Mouse (Mus musculus): ENCODE data around the gene Abat. TPM values are rescaled to one million over a fixed set of nuclear protein-coding genes. Genes with fewer than 3 reads are reported as not detected.

Gene Abat
- polyA plus RNA-seq (2016; fragmentation: Nextera tagmentation; extraction: Ambion mirVana), result 105 and 112 TPM in 2 replicates

- Histone ChIP-seq H3K4me1 (peaks cover 36% of the 10 kb centered on the region), H3K4me3 (peak within 1 kb of the TSS; percentile 61), H3K9me3 (no peaks in the 10 kb centered on the region), H3K36me3 (no peaks in the 10 kb centered on the region; the same call in 1 of the 2 replicates), H3K27me3 (replicated peaks) (no peaks in the 10 kb centered on the region), H3K9ac (peak within 1 kb of the TSS; percentile 72), H3K27ac (no peak within 1 kb of the TSS), H3K4me2 (replicated peaks) (peak within 1 kb of the TSS; percentile 73)
- ATAC-seq (ENCODE audit: low FRiP score, low read depth), result peak; percentile 99
- WGBS, result under 1% methylated on average over 46 of the region's 46 CpGs
These were observed at the start of gene Abat for GRCm38 (mm10) chr16:8513236-8513906. Abat (plus strand) TSS chr16:8513429.

- peak; percentile 72 for ATAC-seq (ENCODE audit: low FRiP score, low read depth)
- H3K27me3 ChIP-seq (replicated peaks), result no peaks in the 10 kb centered on the region
- H3K9me3 ChIP-seq, result no peaks in the 10 kb centered on the region
- H3K9ac ChIP-seq, result no peak overlapping the region
- 74% methylated on average over 2 of the region's 2 CpGs for WGBS
- H3K4me1 ChIP-seq, result peaks cover 9% of the 10 kb centered on the region
- no peak overlapping the region for H3K4me3 ChIP-seq
- H3K36me3 ChIP-seq, result no peaks in the 10 kb centered on the region
- H3K4me2 ChIP-seq (replicated peaks), result peak overlapping the region; percentile 83
- no peak overlapping the region for H3K27ac ChIP-seq
These were observed 43.1 kb upstream of the Abat start for GRCm38 (mm10) chr16:8470132-8470531.

GRCm38 (mm10) chr16:8470603-8471481 is 42.4 kb upstream of the Abat start, which contains the start of gene Mettl22:
Mettl22 (plus strand) TSS chr16:8470788.
- Histone ChIP-seq H3K9ac (peak within 1 kb of the TSS; percentile 73), H3K9me3 (no peaks in the 10 kb centered on the region), H3K36me3 (no peaks in the 10 kb centered on the region), H3K27ac (no peak within 1 kb of the TSS), H3K27me3 (replicated peaks) (no peaks in the 10 kb centered on the region), H3K4me1 (peaks cover 9% of the 10 kb centered on the region), H3K4me2 (replicated peaks) (peak within 1 kb of the TSS; percentile 83), H3K4me3 (peak within 1 kb of the TSS; percentile 62)
- WGBS, result under 1% methylated on average over 48 of the region's 48 CpGs
- peak; percentile 97 for ATAC-seq (ENCODE audit: low FRiP score, low read depth)

GRCm38 (mm10) chr16:8487396-8488005 is 25.7 kb upstream of the Abat start:
- H3K4me2 ChIP-seq (replicated peaks), result no peak overlapping the region
- H3K36me3 ChIP-seq, result peaks cover 44% of the 10 kb centered on the region
- H3K4me1 ChIP-seq, result peaks cover 9% of the 10 kb centered on the region
- no peaks in the 10 kb centered on the region for H3K27me3 ChIP-seq (replicated peaks)
- H3K9me3 ChIP-seq, result no peaks in the 10 kb centered on the region
- H3K9ac ChIP-seq, result no peak overlapping the region
- 96% methylated on average over 9 of the region's 9 CpGs for WGBS
- no peak for ATAC-seq (ENCODE audit: low FRiP score, low read depth)
- H3K27ac ChIP-seq, result no peak overlapping the region
- H3K4me3 ChIP-seq, result no peak overlapping the region

GRCm38 (mm10) chr16:8489340-8489739 is 23.9 kb upstream of the Abat start:
- Histone ChIP-seq H3K9me3 (no peaks in the 10 kb centered on the region), H3K27ac (no peak overlapping the region), H3K36me3 (peaks cover 36% of the 10 kb centered on the region), H3K4me2 (replicated peaks) (no peak overlapping the region), H3K4me1 (peaks cover 9% of the 10 kb centered on the region), H3K4me3 (no peak overlapping the region), H3K27me3 (replicated peaks) (no peaks in the 10 kb centered on the region), H3K9ac (no peak overlapping the region)
- WGBS, result 64% methylated on average over 5 of the region's 5 CpGs
- no peak for ATAC-seq (ENCODE audit: low FRiP score, low read depth)

GRCm38 (mm10) chr16:8491743-8492490 is 21.3 kb upstream of the Abat start:
- H3K4me1 ChIP-seq, result peaks cover 9% of the 10 kb centered on the region
- no peak overlapping the region for H3K4me2 ChIP-seq (replicated peaks)
- no peak overlapping the region for H3K9ac ChIP-seq
- H3K27me3 ChIP-seq (replicated peaks), result no peaks in the 10 kb centered on the region
- no peak overlapping the region for H3K27ac ChIP-seq
- no peaks in the 10 kb centered on the region for H3K9me3 ChIP-seq
- H3K4me3 ChIP-seq, result no peak overlapping the region
- peaks cover 20% of the 10 kb centered on the region for H3K36me3 ChIP-seq
- WGBS, result 18% methylated on average over 13 of the region's 13 CpGs
- ATAC-seq (ENCODE audit: low FRiP score, low read depth), result peak; percentile 67

GRCm38 (mm10) chr16:8494268-8494667 is 19.0 kb upstream of the Abat start:
- Histone ChIP-seq H3K27ac (no peak overlapping the region), H3K27me3 (replicated peaks) (no peaks in the 10 kb centered on the region), H3K9ac (no peak overlapping the region), H3K4me2 (replicated peaks) (no peak overlapping the region), H3K36me3 (peaks cover 7% of the 10 kb centered on the region; the same call in 1 of the 2 replicates), H3K4me3 (no peak overlapping the region), H3K4me1 (peaks cover 9% of the 10 kb centered on the region), H3K9me3 (no peaks in the 10 kb centered on the region)
- WGBS, result 20% methylated on average over 4 of the region's 4 CpGs
- ATAC-seq (ENCODE audit: low FRiP score, low read depth), result no peak

- no peaks in the 10 kb centered on the region for H3K9me3 ChIP-seq
These were observed 16.3 kb upstream of the Abat start for GRCm38 (mm10) chr16:8496967-8497366.

GRCm38 (mm10) chr16:8504271-8504670 is 9.0 kb upstream of the Abat start:
- Histone ChIP-seq H3K9ac (no peak overlapping the region), H3K4me2 (replicated peaks) (no peak overlapping the region), H3K27me3 (replicated peaks) (no peaks in the 10 kb centered on the region), H3K36me3 (no peaks in the 10 kb centered on the region), H3K27ac (no peak overlapping the region), H3K4me3 (no peak overlapping the region), H3K9me3 (no peaks in the 10 kb centered on the region), H3K4me1 (no peaks in the 10 kb centered on the region)
- WGBS, result 57% methylated on average over 2 of the region's 2 CpGs
- no peak for ATAC-seq (ENCODE audit: low FRiP score, low read depth)

More at GRCm38 (mm10) chr16:8496967-8497366, 16.3 kb upstream of the Abat start:
- Histone ChIP-seq H3K4me2 (replicated peaks) (no peak overlapping the region), H3K27ac (no peak overlapping the region), H3K4me1 (peaks cover 4% of the 10 kb centered on the region), H3K9ac (no peak overlapping the region), H3K36me3 (no peaks in the 10 kb centered on the region), H3K4me3 (no peak overlapping the region), H3K27me3 (replicated peaks) (no peaks in the 10 kb centered on the region)
- WGBS, result 76% methylated on average over 2 of the region's 2 CpGs
- ATAC-seq (ENCODE audit: low FRiP score, low read depth), result no peak

GRCm38 (mm10) chr16:8509894-8510293 is 3.3 kb upstream of the Abat start:
- Histone ChIP-seq H3K4me1 (peaks cover 18% of the 10 kb centered on the region), H3K9ac (no peak overlapping the region), H3K9me3 (no peaks in the 10 kb centered on the region), H3K27ac (no peak overlapping the region), H3K4me2 (replicated peaks) (no peak overlapping the region), H3K36me3 (no peaks in the 10 kb centered on the region), H3K4me3 (no peak overlapping the region), H3K27me3 (replicated peaks) (no peaks in the 10 kb centered on the region)
- no peak for ATAC-seq (ENCODE audit: low FRiP score, low read depth)
- WGBS, result 75% methylated on average over 5 of the region's 5 CpGs

GRCm38 (mm10) chr16:8512830-8513229 is 399 bp upstream of the Abat start:
- Histone ChIP-seq H3K4me2 (replicated peaks) (peak overlapping the region; percentile 73), H3K4me1 (peaks cover 32% of the 10 kb centered on the region), H3K36me3 (no peaks in the 10 kb centered on the region; the same call in 1 of the 2 replicates), H3K27me3 (replicated peaks) (no peaks in the 10 kb centered on the region), H3K4me3 (peak overlapping the region; percentile 61), H3K9me3 (no peaks in the 10 kb centered on the region), H3K9ac (no peak overlapping the region), H3K27ac (no peak overlapping the region)
- 0% methylated on average over 5 of the region's 5 CpGs for WGBS
- ATAC-seq (ENCODE audit: low FRiP score, low read depth), result peak; percentile 14; the same call in 1 of the 2 replicates

Measured in neural tube, embryonic 12.5 days (tissue).